Mouse (Mus musculus) adrenal gland, adult 8-10 months (tissue): ENCODE measurements at regions not wholly inside any gene's neighbourhood (a gene's known extent, or its start where the extent isn't known, plus 50 kb on each side); places are given as distances from the start of the nearest gene placed in this dataset.
A peak's percentile ranks its signal among the peaks of the same experiment; 100 is the strongest.

Experiments used
- DNase-seq: peaks from one replicate; pipeline ENCODE4 v3.0.0; 2022

GRCm38 (mm10) chr2:128217784-128218467 lies 92.1 kb downstream of the Bcl2l11 start:
- DNase-seq: peak; percentile 14

DNA sequence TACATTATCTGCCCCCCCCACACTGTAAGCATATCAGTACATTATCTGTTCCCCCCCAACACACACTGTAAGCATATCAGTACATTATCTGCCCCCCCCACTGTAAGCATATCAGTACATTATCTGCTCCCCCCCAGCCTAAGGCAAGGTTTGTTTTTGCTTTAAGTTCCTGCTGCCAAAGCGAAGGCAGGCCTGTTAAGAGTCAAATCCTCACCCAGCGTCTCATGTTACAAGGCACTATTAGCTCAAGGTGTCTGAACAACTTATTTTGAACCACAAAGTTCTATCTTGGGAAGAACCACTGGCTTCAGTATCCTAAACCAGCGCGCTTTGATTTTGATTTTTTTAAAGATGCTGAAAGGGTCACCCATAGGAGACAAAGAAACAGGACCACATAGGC lies 93.1 kb downstream of the Bcl2l11 start:
- DNase-seq: no peak

GRCm38 (mm10) chr2:128221055-128221454 lies 95.2 kb downstream of the Bcl2l11 start:
- no peak for DNase-seq

DNA sequence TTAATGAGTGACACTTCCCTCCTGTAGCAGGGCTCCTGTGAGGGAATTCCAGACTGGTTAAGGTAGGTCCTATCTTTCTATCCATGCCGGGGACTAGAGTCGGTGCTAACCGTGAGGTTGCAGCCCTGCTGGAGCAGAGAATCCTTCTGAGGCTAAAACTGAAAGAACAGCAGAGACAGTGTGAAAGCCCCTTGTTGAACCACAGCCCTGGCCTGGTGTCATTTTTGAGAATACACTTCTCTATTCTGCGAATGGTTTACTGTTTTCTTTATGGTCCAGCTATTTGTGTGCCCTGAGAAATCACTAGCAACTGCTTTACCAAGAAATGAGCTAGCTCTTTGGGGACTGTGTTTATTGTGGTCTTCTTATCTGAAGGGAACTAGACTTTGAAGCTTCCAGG lies 95.8 kb downstream of the Bcl2l11 start:
- DNase-seq: no peak

DNA sequence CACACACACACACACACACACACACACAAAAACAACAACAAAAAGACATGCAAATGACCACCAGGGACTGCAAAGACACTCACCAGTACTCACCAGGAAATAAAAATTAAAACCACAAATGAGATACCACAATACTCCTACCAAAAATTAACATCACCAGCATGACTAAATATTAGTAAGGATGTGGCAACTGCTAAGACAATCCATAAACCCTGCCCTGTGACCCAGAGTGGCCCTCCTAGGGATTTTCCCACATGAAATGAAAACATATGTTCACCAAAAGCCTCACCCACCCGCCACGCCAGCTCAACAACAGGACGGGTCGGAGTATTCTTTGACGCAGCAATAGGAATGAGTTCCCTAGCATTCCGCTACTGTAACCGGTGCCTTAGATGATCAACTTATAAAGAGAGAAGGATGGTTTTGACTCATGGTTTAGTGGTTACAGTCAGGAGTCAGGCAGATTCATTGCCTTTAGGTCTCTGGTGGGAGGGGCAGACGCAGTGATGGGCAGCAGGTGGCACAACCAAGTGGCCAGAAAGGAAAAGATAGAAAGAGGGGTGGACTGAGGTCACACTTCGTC lies 100.7 kb downstream of the Bcl2l11 start:
- no peak for DNase-seq

DNA sequence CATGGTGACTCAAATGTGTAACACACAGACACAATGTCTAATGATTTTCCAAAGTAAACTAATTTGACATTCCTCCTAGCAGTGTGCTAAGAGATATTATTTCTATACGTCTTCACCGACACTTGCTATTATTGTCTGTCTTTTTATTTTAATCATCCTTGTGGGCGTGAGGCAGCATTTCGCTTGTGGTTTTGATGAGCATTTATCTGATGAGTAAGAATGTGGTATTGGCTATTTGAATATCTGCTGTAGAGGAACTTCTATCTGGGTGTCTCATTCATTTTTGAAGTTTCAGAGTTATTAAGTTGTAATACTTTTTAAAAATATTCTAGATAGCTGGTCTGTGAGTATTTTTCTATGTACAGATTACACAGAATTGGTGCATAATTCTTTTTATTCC lies 103.9 kb downstream of the Bcl2l11 start:
- DNase-seq: no peak

GRCm38 (mm10) chr2:128230921-128231320 lies 105.1 kb downstream of the Bcl2l11 start:
- no peak for DNase-seq

GRCm38 (mm10) chr2:128231338-128231737 lies 105.5 kb downstream of the Bcl2l11 start:
- DNase-seq: no peak

GRCm38 (mm10) chr2:128232027-128232426 lies 106.2 kb downstream of the Bcl2l11 start:
- no peak for DNase-seq

DNA sequence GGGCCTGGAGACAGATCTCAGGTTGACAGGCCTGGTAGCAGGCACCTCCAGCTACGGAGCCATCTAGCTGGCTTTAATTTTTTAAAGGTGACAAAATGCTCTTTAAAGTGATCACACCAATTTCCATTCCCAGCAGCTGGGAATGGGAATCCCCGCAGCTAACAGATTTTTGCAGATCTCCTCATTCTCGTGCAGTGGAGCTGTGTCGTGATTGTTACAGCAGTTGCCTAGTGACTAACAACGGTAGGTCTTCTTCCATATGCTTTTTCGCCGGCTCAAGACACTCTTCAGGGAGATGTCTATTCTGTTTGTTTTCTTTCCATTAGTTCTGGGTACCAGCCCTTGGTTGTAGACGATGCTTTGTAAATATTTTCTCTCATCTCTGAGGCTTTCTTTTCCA lies 109.3 kb downstream of the Bcl2l11 start:
- DNase-seq: no peak

DNA sequence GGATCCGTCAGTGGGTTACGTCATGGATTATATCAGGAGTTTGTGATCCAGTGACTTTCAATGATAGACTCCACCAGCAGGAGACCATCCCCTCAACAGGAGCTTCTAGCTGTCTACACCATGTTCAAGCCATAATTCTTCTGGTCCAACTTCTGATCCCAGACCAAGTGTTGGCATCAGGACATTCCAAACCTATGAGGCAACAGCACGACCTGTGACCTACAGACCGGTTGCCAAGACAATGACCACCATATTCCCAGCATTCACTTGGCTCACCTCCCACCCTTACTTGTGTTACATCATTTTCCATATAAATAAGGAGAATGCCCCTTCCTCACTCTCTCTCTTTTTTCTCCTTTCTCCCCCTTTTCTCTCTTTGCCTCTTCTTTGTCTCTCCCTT lies 113.6 kb downstream of the Bcl2l11 start:
- DNase-seq: no peak

GRCm38 (mm10) chr2:128240054-128240453 lies 114.2 kb downstream of the Bcl2l11 start:
- DNase-seq: no peak

DNA sequence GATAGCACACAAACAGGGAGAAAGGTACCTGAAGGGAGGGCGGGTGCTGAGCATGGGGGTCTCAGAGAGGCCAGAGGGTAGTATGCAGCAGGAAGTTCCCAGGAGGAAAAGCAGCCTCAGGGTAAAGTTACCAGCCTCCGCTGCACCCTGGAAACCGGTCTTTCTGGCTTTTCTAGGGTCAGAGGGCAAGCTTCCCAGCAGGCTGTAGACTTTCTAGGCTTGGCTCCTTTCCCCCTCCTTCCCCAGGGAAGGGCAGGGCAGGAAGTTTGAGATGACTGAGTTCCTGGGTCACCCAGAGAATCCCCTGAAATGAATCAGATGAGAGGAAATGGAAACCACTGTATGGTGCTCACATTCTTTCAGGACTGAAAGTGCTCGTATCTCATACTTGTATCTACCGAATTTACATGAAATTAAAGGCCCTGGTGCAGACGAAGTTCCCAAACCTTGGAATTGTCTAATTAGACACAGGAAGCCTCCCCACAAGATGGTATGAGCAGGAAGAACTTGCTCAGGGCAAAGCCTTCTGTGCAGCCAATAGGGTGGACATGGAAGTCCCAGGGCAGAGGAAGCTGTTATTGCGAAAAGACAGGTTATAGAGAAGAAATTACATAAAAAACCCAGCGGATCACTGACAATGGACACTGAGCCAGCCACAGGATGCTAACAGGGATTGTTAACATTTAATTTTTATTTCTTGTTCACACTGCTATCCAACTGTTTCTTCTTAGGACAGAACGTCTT lies 114.9 kb downstream of the Bcl2l11 start:
- DNase-seq: no peak

DNA sequence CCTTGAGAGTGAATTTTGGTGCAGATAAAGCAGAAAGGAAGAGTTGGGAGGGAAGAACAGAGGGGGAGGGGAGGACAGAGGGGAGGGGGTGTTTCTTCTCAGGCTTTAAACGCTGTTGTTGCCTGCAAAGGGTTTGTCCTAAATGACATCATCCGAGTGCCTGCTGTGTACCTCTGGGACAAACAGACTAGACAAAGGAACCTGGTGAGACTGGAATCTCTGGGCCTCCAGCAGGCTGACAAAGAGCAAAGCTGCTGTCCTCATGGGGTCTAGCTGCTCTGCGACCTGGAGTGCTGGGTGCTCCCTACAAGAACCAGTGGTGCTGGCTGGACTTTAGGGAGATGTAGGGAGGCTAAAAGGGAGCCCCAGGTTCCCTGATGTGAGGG lies 115.4 kb downstream of the Bcl2l11 start:
- DNase-seq: no peak

- DNase-seq: peak; percentile 86
Observed at GRCm38 (mm10) chr2:128245544-128245943, 119.7 kb downstream of the Bcl2l11 start.

GRCm38 (mm10) chr2:128247967-128248366 lies 122.1 kb downstream of the Bcl2l11 start:
- DNase-seq: no peak

GRCm38 (mm10) chr2:128249188-128249587 lies 123.3 kb downstream of the Bcl2l11 start:
- DNase-seq: no peak

DNA sequence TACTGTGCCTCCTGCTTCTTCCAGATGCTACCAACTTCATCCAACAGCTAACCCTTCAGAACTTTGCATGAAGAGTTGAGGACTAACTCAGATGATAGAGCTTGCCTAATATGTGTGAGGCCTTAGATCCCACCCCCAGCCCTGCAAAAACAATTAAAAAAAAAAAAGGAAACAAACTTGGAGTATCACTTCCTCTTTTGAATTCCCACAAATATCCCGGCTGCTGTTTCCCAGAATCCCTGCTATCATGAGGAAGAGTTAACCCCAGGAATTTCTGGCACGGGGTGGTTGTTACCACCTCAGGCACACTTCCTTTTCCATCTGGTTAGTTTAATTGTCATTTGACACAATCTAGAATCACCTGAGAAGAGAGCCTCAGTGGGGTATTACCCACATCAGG lies 123.8 kb downstream of the Bcl2l11 start:
- no peak for DNase-seq

DNA sequence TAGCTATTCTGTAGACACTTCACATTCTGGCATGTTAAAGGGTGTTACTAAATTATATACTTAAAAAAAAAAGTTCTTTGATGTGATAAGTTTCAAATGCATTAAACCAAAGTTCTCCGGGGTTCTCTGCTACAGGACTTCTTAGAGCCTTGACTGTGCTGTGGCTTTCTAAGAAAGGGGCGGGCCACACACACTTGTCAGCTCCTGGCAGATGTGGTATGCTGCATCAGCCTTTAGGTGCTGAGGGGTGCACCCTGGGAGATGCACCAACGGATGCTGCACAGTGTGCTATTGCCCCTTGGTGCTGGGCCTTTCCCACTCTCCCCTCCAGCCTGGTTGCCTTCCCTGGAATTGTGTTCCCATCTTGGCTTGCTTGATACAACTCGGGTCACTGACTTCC lies 125.0 kb downstream of the Bcl2l11 start:
- DNase-seq: no peak

DNA sequence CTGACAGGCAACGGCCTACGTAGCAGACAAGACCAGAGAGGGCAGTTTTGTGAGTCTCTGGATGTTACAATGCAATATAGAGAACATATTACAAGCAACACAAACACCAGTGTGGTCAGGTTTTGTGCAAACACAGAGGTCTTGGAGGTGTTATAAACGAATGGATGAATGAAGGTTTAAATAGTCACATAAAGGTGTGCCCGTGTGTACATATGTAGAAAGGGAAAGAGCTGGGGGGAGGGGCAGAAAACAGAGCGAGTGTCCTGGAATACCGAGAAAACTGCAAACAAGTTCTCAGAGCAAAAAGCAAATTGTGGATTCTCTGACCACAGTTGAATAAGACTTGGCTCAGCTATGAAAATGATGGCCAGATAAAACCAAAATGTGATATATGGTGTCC lies 130.8 kb downstream of the Bcl2l11 start:
- DNase-seq: no peak

DNA sequence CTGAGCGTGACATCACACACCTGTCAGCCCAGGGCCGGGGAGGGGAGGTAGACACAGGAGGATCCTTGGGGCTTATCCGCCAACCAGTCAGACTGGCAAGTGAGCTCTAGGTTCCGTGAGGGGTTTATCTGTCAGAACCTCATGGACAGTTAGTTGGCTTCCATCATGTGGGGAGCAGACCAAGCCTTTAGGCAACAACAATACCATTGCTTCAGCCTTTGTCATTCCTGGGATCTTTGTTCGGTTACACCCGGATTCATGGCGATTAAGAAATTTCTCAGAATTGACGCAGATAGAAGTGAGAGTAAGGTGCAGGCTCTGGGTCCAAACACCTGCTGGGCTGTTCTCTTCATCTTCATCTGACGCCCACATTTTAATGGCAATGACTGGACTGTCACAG lies 131.4 kb downstream of the Bcl2l11 start:
- DNase-seq: no peak

- no peak for DNase-seq
Observed at GRCm38 (mm10) chr2:128263880-128264279, 138.0 kb downstream of the Bcl2l11 start.

DNA sequence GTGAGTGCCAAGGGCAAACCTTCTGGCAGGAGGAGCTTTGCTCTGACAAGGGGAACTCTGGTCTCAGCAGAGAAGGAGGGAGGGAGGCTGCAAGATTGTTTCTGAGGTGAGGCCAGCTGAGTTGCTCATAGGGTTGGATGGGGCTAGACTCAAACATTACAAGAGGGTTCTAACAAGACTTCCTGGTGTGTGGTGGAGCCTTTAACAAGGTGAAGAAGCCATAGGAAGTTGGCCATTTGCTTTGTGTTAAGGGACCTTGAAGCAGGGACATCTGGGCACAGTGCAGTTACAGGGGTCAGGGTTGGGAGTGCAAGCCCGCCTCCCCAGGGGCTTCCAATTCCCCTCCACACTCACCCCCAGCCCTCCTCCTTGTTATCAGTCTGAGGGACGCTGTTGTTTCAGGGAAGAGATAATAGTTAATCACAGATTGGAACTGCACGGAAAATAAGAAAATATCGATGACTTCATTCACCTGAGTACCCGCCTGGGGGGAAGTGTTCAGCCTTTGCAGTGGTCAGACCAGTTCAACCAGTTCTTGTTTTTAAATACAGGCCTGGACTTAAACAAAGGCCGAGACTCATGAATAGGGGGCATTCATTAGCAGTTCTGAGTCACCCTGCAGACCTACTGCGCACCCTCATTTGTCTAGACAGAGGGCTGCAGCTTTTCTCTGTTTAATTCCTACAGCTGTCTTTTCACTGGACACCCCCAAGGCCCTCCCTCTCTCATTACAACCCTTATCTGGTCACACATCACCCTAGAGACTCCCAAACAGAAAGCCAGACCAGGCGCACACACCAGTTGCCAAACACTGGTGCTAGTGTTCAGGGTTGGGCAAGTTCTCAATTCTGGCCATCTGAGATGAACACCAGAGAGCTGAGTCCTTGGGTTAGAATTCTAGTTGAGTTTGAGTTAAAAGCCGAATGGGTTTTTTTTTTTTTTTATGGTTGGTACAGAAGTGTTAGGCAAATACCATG lies 139.5 kb downstream of the Bcl2l11 start:
- DNase-seq: no peak
